Mouse (Mus musculus): ENCODE data around the gene Zfp446.

Gene Zfp446

DNA sequence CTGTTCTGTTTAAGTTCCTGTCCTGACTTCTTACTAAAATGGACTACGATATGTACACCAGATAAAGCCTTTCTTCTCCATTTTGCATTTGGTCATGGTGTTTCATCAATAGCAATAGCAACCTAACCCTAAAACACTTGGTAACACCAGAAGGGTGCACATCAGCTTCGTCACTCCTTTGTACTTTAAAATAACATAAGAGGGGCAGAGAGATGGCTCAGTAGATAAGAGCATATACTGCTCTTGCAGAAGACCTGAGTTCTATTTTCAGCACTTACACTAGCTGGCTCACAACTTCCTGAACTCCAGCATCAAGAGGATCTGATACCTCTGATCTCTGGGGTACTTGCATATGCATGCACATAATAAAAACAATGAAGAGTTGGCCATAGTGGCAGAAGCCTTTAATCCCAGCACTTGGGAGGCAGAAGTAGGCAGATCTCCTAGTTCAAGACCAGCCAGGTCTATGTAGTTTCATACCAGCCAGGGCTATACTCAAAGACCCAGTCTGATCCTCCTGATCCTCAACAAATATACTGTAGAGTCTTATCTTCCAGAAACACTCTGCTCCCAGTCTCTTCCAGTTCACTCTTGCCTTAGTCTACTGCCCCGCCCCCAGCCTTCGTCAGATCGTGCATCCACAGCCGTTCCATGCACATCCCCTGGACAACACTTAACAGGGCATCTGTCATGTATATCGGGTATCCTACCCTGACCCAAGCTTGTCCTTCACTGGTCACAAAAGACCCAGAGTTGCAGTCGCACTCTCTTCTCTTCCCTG lies 10.0 kb downstream of the Zfp446 start:
- peak in 1 of 2 experiments; percentile 47 for DNase-seq (ENCODE audit: low spot score in 2 of 2)

DNA sequence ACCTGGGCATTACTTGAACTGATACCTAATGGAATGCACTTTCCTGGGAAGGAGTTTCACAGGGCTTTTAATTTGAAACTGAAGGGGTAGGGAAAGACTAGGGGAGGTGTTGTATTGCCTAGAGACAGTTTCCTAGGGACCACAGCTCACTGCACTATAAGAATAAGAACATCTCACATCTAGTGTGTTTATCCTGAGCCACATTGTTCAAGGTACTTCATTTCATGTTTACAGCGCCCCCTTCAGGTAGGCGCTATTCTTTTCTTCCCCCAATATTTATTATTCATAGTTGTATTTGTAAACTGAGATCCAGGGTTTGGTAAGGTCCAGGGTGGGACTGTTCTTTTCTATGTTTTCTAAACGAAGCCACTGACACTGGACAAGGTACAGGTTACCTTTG lies 14.6 kb downstream of the Zfp446 start:
- peak in 1 of 2 experiments; percentile 69 for DNase-seq (ENCODE audit: low spot score in 2 of 2)

DNA sequence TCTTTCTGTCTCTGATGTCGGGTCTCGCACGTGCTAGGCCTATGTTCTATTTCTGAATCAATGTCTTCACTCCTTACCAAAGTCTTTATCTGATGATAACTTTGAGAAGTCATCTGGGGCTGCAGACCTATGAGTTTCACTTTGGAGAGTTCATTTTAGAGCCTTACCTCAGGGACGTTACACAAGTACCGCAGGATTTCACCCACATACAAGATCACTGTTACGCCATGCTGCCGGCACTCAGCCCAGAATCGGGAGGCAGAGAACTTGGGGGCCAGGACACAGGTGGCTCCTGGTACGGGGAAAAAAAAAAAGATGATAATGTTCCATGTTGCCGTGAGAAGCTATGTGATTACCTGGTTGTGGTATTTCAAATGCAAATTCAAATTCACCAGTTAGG lies 15.5 kb downstream of the Zfp446 start:
- no peak for DNase-seq (ENCODE audit: low spot score in 2 of 2)

DNA sequence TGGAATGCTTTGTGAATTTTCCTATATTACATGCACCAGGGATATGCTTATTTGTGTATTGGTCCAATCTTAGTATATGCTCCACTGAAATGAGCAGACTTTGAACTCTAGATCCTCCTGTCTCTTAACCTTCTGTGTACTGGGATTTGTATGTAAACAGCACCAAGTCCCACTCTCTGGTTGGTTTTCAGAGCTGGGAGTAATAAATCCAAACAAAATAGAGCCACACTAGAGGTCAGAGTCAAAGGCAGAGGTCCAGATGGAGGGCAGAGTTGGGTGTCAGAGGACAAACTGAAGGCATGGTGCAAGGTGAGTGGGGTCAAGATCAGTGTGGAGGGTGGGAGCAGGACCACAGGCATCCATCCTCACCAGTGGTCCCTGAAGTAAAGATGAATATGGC lies 18.2 kb downstream of the Zfp446 start:
- no peak for DNase-seq (ENCODE audit: low spot score in 2 of 2)

DNA sequence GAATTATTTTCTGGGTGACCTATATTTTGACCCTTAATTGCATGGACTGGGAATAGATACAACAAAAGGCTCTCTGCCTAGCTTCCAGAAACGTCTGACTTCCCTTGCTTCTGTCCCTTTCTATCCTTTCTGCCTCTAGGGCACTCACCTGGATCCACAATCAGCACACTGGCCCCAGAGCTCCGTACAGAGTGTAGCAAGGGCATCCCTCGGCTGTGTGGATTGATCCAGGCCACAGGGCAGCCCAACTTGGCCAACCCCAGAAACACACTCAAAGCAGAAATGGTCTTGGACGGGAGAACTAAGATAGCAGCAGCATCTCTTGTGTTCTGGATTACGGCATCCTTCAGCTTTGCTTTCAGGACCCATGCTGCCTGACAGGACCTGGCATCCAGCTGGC lies 19.6 kb downstream of the Zfp446 start:
- DNase-seq (ENCODE audit: low spot score in 2 of 2), result no peak

DNA sequence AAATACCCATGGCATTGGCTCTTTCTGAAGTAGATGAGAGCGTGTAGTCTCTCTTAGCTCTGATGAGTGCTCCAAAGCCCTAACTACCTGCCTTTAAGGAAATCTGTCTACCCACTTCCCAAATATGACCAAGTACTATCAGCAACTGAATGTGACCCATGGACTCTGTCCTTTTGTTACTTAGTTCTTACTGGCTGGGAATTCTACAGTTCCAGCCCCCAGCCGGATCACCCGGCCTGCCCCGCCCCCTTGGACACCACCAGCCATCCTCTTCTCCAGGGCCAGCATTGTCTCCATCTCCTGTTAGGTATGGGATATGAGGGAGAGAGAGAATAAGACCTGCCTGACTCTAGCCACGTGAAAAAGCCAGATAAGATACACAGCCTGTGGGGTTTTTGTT lies 20.4 kb downstream of the Zfp446 start, which contains the start of gene Slc27a5:
Gene Slc27a5, minus strand, starts transcription at position 140 of the 400 bp plus-strand sequence.
- no peak for DNase-seq (ENCODE audit: low spot score in 2 of 2)

DNA sequence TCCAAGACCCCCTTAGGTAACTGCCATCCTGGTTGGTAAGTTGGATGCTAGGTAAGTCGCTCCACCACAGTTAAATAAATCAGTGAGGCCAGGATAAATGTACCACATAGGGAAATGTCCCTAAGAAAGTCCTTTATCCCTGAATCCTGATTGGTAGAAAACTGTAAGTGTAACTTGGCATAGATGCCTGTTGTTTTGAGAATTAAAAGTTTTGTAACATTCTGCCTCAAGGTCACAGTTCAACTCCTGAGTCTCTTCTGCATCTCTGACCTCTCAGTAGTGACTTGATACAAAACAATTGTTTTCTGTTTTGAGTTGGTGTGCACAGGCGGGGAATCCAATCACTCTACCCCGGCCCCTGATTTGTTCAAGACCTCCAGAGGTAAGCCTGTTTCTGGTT lies 21.2 kb downstream of the Zfp446 start, which contains the start of gene Trim28:
Gene Trim28, plus strand, starts transcription at position 264 of the 400 bp plus-strand sequence.
- no peak for DNase-seq (ENCODE audit: low spot score in 2 of 2)

DNA sequence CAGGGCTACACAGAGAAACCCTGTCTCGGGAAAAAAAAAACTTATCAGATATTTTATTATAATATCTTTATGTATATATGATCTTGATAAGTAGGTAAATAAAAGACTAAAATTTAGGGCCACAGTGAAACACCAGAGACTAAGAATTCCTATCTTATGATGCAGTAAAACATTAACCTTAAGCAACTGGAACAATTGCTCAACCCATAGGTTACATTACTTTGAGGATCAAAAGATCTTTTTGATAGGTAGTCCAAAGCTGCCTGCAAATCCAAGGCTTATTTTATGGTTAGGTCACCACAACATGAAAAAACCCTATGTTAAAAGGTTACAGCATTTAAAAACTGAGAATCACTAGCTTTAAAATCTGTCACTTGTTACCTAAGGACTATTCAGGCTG lies 23.9 kb downstream of the Zfp446 start:
- DNase-seq (ENCODE audit: low spot score in 2 of 2), result no peak

DNA sequence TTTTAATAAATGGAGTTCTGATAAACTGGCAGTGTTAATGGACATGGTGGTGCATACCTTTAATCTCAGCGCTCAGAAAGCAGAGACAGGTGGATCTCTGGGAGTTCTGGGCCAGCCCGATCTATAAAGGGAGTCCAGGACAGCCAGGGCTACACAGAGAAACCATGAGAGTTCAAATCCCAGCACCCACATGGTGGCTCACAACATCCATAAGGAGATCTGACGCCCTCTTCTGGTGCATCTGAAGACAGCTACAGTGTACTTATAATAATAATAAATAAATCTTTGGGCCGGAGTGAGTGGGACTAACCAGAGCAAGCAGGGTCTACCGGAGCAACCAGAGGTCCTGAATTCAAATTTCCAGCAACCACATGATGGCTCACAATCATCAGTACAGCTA lies 25.7 kb downstream of the Zfp446 start:
- DNase-seq (ENCODE audit: low spot score in 2 of 2), result no peak

DNA sequence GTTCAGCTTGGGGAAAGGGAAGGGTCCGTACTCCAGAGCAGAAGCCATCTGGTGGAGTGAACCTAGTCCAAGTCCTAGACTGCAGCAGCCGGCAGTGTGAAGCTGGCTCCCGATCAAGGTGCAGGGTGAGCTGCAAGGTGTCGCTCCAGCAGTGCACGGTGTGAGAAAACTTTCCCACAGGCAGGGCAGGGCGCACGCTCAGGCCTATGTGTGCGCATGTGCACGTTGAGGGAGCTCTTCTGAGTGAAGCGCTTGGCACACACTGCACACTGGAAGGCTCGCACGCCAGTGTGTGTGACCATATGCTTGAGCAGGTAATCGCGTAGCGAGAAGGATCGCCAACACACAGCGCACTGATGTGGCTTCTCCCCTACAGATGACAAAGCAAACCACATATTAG lies 28.4 kb downstream of the Zfp446 start:
- DNase-seq (ENCODE audit: low spot score in 2 of 2), result no peak

DNA sequence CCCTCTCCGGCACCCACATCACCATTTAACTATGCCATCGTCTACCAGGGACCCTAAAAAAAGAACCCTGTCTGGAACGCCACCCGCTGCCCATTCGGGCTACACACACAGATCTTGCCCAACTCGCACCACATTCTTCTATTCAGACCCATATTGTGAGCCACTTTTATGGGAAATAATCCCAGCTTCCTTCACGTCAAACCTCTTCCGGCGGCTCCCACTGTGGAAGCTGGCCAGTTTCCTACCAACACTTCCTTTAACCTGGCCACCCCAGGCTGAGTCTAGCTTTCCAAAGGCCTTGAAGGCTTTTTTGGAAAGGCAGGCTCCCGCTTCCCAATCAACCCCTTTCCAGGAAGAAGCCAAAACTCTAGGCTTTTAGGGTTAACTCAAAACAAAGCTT lies 28.9 kb downstream of the Zfp446 start:
- DNase-seq (ENCODE audit: low spot score in 2 of 2), result no peak

DNA sequence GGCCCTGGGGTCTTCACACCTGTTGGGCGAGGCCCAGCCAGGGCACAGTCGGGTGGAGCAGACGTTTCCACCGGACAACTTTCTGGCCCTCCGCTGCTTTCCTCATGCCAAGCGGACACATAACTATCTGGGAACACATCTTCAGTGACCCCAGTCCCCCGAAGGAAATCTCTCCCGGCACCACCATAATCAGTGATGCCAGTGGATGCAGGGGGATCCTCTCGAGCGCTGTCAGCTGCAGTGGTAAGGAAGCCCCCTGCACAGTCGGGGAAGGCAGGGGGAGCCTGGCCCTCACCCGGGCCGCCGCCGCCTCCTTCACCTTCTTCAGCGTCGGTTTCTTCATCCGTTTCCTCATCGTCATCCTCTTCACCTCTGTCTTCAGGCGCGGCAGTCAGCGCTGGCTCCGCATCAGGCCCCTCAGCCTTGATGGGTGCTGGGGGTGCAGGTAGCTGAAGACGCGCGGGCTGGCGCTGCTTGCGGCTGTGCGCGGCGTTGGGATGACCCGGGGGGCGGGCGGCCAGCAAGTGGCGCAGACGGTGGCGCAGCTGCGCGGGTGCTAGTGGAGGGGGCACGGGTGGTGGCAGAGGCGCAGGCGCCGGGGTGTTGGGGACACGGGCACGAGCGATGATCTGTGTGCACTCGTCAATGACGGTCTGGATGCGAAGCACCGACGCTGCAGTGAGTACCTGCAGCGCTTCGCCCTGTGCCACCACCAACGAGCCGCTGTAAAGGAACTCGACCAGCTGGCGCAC lies 29.9 kb downstream of the Zfp446 start:
- no peak for DNase-seq (ENCODE audit: low spot score in 2 of 2)

DNA sequence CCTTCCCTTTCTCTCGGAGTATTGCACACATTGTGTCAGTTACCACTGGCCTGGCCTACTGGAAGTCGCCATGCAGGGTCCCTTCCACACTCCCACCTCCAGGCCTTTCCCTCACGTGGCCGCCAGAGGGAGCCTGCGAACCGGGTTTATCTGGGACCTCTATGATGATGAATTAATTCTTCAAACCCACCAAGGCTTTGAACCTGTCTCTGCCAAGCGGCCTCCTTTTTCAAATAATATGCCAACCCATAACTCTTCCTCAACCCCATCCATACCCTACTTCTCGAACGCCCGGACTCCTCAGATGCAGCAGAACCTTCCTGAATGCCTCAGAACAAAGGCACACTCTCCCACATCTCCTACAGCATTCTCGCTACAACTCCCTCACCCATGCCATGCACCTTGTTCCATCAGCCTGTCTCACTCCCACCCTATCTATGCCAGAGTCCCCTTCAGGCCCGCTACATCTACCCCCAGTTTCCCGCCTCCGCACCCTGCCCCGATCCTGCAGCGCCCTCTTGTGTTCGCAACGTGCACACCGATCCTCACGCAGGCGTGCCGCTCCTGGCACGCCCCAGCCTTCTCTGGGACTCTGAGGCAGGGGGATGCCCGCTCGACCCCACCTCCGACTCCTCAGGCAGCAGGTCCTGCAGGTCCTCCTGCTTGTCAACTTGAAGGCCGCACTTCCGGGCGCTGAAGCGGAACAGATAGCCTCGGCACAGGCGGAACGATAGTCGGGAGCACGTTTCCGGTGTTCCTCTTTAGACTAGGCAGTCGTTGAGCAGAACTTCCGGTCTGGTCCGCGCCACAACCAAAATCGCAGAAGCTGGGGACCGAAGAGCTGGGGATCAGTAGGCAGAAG lies 31.7 kb downstream of the Zfp446 start:
- DNase-seq (ENCODE audit: low spot score in 2 of 2), result peak; percentile 94 to 96

DNA sequence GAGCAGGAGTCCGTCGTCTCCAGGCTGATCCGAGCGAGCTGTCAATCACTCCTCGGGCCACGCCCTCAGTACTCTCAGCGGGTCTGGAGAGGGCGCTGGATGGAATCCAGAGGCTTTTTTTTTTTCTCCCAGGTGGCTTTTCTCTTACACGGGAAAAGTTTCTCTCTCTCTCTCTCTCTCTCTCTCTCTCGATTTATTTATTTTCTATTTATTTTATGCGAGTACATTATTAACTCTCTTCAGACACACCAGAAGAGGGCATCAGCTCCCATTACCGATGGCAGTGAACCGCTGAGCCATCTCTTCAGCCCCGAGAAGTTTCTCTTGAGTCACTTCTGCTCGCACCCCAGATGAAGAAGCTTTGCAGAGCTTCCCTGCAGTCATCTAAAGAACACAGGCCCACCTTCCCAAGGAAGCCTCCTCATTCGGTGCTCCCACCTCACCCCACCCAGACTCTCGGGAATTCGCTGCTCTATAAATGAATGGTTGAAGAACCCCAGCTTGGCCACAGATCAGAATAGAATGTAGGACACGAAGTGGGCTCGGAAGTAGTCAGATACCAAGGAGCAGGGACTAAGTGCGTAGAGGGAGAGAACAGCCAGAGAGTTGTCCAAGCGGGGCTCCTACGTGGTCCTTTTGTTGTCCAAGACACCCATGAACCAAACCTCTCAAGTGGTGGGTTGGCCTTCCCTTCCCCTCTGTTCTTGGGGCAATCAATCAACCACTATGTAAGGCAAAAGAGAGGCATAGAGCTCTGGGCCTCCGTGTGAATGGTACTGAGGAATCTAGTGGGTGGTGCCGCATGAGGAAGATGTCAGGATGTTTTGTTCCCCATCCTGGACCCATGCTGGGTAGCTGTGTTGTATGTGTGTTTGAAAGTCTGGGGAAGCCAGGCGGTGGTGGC lies 32.6 kb downstream of the Zfp446 start, which contains the start of gene Zbtb45:
Gene Zbtb45, minus strand, starts transcription at position 30 of the 904 bp plus-strand sequence.
- peak in 1 of 2 experiments; percentile 43 for DNase-seq (ENCODE audit: low spot score in 2 of 2)

DNA sequence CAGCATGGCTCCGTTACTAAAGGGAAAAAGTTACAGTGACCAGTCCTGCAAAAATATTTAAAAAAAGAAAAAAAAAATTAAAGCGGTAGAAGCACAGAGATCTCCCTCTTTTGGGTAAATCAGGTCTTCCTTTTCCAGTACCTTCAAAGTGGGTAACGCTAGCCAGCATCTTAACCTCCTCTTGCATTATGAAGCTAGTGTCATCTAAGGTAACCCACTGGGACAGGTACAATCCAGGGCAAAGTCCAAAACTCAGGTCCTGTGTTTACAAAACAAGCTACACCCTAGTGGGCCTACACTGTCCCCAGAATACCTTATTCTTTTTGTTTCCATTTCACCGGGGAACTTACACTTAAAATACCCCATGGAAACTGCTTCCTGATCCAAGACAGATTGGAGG lies 36.0 kb downstream of the Zfp446 start:
- no peak for DNase-seq (ENCODE audit: low spot score in 2 of 2)

DNA sequence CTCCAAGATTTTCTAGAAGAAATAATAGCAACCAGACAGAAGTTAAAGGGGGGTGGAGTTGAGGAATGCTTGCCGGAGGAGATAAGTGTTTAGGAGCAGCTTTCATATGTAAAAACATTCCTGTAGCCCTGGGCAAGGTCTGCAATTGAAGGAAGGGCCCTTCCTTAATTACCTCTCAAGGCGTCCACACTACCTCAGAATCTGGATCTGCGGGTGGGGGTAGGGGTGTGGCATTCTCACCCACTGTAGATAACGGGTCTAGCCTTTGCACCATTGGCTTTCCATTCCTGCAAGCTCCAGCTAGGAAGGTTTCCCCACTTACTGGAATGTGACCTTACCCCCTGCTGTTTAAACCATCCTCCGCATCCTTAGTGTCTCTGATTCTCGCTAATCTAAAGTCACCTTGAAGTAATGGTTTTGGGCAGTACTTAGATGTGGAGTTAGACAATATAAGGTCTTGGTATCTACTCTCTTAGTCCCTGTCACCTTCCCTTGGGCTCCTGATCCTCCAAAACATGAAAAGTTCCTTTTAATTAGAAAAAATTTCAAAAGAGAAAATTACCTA lies 36.7 kb downstream of the Zfp446 start:
- no peak for DNase-seq (ENCODE audit: low spot score in 2 of 2)

DNA sequence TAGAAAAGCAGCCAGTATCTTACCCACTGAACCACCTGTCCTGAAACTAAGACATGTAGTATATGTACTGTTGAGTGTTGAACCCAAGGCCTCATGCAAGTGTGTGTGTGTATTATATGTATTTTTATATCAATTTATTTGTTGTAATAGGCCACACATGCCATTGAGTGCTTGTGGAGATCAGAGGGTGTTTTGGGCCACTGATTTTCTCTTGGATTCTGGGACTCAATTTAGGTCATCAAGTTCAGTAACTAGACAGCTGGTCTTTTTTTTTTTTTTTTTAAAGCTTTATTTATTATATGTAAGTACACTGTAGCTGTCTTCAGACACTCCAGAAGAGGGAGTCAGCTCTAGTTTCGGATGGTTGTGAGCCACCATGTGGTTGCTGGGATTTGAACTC lies 37.6 kb downstream of the Zfp446 start:
- no peak for DNase-seq (ENCODE audit: low spot score in 2 of 2)

DNA sequence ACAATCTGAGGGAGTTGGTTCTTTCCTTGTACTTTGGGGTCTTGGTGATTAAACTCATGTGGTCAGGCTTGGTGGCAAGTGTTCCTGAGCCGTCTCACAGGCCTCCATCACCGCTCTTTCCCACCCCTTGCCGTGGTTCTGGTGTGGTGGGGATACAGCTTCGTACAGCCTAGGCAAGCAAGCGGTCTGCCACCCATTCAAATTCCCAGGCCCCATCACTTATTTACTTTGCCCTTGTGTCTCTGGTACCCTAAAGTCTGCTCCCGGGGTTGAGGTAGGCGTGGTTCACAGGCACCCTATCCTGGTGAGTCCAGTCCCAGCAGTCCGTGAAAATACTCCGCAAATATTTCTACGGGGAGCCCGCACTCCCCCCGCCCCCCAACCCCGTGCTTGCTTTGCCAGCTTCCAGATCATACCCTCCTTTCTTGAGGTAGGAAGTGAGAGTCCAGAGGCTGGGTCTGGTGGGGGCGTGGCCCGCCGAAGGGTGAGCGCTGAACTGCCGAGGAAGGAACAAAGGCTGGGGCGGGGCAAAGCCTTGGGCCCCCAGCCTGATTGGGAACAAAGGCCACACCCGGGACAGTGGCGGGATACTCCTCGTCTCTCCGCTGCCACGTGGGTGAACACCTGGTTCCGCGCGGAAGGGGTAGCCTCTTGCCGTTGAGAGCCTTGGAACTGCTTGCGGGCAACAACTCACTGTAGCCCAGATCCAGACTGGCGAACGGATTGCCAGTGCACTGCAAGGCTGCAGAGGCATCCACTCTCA lies 45.3 kb downstream of the Zfp446 start:
- DNase-seq (ENCODE audit: low spot score in 2 of 2), result peak; percentile 59 to 73

DNA sequence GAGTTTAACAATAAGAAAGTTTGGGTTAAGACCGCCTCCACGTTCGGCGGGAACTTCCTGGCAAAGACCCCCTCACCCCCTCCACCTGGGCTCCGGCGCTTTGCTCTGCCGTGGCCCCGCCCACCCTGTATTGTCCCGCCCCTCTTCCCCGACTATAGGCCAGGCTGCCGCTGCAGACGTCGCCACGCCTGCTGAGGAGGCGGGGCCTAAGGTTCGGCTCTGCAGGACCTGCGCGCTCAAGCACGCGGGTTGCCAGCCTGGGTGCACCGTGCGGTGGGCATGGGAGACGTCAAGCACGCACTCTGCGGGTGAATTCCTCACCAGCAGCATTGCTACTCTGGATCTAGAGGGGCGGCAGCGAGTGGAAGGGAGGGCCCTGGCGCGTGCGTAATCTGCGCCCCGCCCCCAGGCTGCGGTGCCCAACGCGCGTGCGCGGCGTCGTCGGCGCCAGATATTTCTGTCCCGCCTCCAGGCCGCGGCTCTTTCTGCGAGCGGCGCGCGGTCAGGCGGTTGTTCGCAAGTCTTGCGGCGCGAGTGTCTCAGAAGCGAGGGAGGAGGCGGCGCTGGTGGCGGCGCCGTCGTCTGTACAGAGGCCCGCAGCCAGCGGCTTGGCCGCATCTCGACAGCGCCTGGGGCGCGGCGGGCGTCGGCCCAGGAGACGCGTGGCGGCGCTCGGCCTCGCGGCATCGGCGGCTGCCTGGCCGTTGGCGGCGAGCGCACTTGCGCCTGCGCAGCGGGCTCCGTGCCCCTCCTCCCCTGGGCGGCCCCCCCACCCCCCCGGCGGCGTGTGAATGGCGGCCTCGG lies 46.5 kb downstream of the Zfp446 start:
- DNase-seq (ENCODE audit: low spot score in 2 of 2), result peak; percentile 95 to 99

Data from spleen, postnatal 10 days (tissue).